Mouse (Mus musculus) liver, adult 2 months (tissue): ENCODE measurements around the gene Larp6.

Source experiments
- CTCF ChIP-seq: fragments of 200-500 bp; IDR thresholded peaks from 2 replicates; pipeline ENCODE4 v1.5.1; 2011; ENCODE audit warnings: low read depth, low read length, control low read depth
- POLR2A ChIP-seq: fragments of 200-500 bp; IDR thresholded peaks from 2 replicates; pipeline ENCODE4 v1.6.1; 2011; ENCODE audit warnings: low read length, control low read depth; ENCODE audit not compliant: insufficient read depth; ENCODE audit errors: extremely low read depth

DNA sequence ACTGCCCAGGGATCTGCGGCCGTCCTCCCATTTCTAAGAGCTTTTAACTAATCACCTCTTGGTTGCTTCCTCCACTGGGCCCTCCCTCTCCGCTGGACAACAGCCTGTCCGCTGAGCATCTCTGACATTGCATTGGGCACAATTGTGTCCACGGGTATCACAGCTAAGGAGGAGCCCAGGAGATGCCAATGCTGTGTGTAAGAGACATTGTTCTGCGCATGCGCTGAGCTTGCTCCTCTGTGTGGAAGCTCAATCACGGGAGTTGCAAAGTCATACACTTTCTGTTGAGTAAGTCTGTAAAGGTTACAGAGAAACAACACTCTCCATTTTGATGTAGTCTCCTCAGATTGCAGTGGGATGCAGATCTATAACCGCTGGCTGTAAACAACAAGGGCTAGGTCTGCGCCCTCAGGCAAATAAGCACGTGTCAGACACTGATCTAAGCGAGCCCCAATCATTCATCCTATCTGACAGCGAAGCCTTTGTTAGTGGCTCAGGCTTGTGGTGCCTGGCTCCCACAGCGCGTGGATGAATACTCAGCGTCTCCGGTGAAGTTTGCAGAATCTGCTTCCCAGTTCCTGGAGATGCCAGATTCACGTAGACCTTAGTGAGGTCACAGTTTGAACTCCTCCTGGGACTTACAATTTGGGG lies 13.1 kb upstream of the Larp6 start:
- TF ChIP-seq CTCF (no peak), POLR2A (no peak)
